Mouse (Mus musculus): ENCODE data around the gene Mroh9.

- TF ChIP-seq POU5F1 (IDR thresholded peaks at IDR 0.05; ENCODE audit: borderline replicate concordance, low read length) (no peak), CTCF (conservative IDR thresholded peaks at IDR 0.05; ENCODE audit: low read length) (peak; percentile 37)
Observed at GRCm38 (mm10) chr1:163057363-163057762, 28.1 kb downstream of the Mroh9 start.
